Mouse (Mus musculus): ENCODE measurements around the gene Bptf.

GRCm38 (mm10) chr11:107156977-107157642, 25.2 kb upstream of the Bptf start:
- TF ChIP-seq CTCF (IDR thresholded peaks at IDR 0.05; ENCODE audit: control insufficient read depth, insufficient read depth, insufficient replicate concordance, low read depth, low read length) (no peak), POLR2A (IDR thresholded peaks at IDR 0.05; ENCODE audit: control insufficient read depth, low read depth, low read length) (no peak)
